Mouse (Mus musculus) brown adipose tissue, adult 24 weeks (tissue): Measurements from ENCODE around the gene Gm10591. TPM values are rescaled to one million over a fixed set of nuclear protein-coding genes. Genes with fewer than 3 reads are reported as not detected.
"Not testable (repeated sequence)": the region's sequence is repeated elsewhere in the genome, so short reads cannot be mapped to it uniquely, and the experiment has no call there.

ENCODE experiments used
- H3K27ac ChIP-seq: fragments of 200-500 bp; replicated peaks from 2 replicates; pipeline ENCODE4 v1.5.1; 2012; ENCODE audit warnings: low read depth, mild to moderate bottlenecking, low read length
- H3K4me1 ChIP-seq: fragments of 200-500 bp; 2 replicates; pipeline ENCODE4 v1.6.1; 2012; ENCODE audit warnings: low read length, mixed read lengths; ENCODE audit not compliant: control insufficient read depth, insufficient read depth, insufficient read length
- H3K4me3 ChIP-seq: fragments of 200-500 bp; 2 replicates; pipeline ENCODE4 v1.5.1; 2012; ENCODE audit warnings: low read depth, mild to moderate bottlenecking, low read length, moderate library complexity; ENCODE audit not compliant: insufficient read depth
- polyA plus RNA-seq: library from polyadenylated mRNA; stranded (reverse); fragments of >200 nt; gene quantifications from 2 replicates; pipeline ENCODE4 v1.2.4, GENCODE M21; 2012; ENCODE audit not compliant: missing spikeins, insufficient read depth, insufficient read length

Gene Gm10591
- not detected in 2 replicates for polyA plus RNA-seq

DNA sequence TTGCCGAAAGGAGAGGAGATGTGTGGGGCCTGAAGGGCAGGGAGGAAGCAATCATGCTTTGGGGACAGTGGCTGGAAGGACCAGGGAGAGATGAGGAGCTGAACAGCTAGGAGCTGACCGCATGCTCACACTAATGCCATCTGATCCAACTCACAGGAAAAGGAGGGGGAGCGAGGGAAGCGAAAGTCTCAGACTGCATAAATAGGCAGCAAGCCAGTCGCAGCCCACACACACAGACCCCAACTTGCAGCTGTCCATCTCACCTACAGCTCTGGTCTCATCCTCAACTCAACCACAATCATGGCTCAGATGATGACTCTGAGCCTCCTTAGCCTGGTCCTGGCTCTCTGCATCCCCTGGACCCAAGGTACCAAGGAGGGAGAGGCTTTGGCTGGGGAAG, at the start of gene Gm10591:
Gene Gm10591, plus strand, starts transcription at position 301 of the 400 bp plus-strand sequence.
- H3K4me1 ChIP-seq, H3K27ac ChIP-seq, H3K4me3 ChIP-seq: not testable (repeated sequence)

GRCm38 (mm10) chr4:42629419-42629818, 17.4 kb downstream of the Gm10591 start, which contains the start of gene Gm2564:
TSS of gene Gm2564 (plus strand) at chr4:42629719.
- H3K4me3 ChIP-seq, H3K27ac ChIP-seq, H3K4me1 ChIP-seq: not testable (repeated sequence)

GRCm38 (mm10) chr4:42654951-42655350, 43.0 kb downstream of the Gm10591 start, which contains the start of gene Ccl27b:
TSS of gene Ccl27b (plus strand) at chr4:42655251.
- H3K27ac ChIP-seq, H3K4me1 ChIP-seq, H3K4me3 ChIP-seq: not testable (repeated sequence)

GRCm38 (mm10) chr4:42661793-42662192, 49.8 kb downstream of the Gm10591 start, which contains the start of gene Il11ra2:
TSS of gene Il11ra2 (minus strand) at chr4:42661893.
- not testable (repeated sequence) for H3K4me1 ChIP-seq, H3K4me3 ChIP-seq, H3K27ac ChIP-seq

Other genes with a start within 250 kb of the Gm10591 start
- not detected in 2 replicates for gene Gm21586, start 172.8 kb upstream of the Gm10591 start, polyA plus RNA-seq
- gene Gm2163, start 145.4 kb upstream of the Gm10591 start, polyA plus RNA-seq = not detected in 2 replicates
- not detected in 2 replicates for gene Fam205a2, start 84.0 kb upstream of the Gm10591 start, polyA plus RNA-seq
- gene Gm2564, start 17.5 kb downstream of the Gm10591 start, polyA plus RNA-seq = 3.0 TPM in 1 of 2 replicates, not detected in the other
- not detected in 2 replicates for gene Ccl27b, start 43.1 kb downstream of the Gm10591 start, polyA plus RNA-seq
- gene Il11ra2, start 49.7 kb downstream of the Gm10591 start, polyA plus RNA-seq = not detected in 2 replicates
- gene 4930578G10Rik, start 123.3 kb downstream of the Gm10591 start, polyA plus RNA-seq = not detected in 2 replicates
- not detected in 2 replicates for gene Ccl19, start 144.4 kb downstream of the Gm10591 start, polyA plus RNA-seq
- 6.6 and 36.9 TPM in 2 replicates for gene Ccl21a, start 161.8 kb downstream of the Gm10591 start, polyA plus RNA-seq
- gene Fam205a1, start 241.7 kb downstream of the Gm10591 start, polyA plus RNA-seq = not detected in 2 replicates
- not detected in 2 replicates for gene Gm12394, start 244.6 kb downstream of the Gm10591 start, polyA plus RNA-seq